Comparison of ENCODE assay signal across 13 mouse cellular contexts in the genomic region with DNA sequence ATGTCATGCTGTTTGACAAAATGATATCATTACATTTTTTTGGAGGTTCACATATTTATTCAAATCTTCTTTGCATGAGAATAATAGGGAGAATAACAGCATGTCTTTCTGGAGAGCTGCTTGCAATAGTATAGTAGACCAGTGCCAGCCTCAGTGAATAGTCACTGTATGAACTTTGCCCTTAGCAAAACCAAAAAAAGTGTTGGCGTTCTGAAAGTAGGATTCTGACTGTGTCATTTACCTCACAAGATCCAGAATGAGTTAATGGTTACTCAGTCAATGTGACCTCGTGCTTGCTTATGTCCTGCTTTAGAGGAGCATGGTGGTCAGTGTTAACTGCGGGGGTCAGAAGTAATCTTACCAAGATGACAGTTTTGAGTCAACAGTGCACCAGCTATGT.
"Had no signal": no experiment of that assay in that cellular context is flagged by ENCODE, and none has a peak within 500 bp of the region (broad histone marks: within the 10 kb centered on the region; RNA-seq: fewer than 3 reads in every experiment).

No protein-coding gene starts in this region.

- H3K4me1 ChIP-seq: limb, embryonic 13.5 days; midbrain, embryonic 10.5 days; neural tube, embryonic 15.5 days had no signal

- H3K27me3 ChIP-seq: limb, embryonic 13.5 days; neural tube, embryonic 15.5 days had no signal

- H3K27ac ChIP-seq: hindbrain, postnatal 0 days; limb, embryonic 13.5 days; liver, embryonic 14.5 days; midbrain, embryonic 10.5 days; neural tube, embryonic 15.5 days had no signal

- ATAC-seq: hindbrain, postnatal 0 days had no signal

- H3K9ac ChIP-seq: limb, embryonic 13.5 days; liver, embryonic 14.5 days; lung, embryonic 14.5 days; neural tube, embryonic 15.5 days had no signal

- H3K9me3 ChIP-seq: limb, embryonic 13.5 days; midbrain, embryonic 10.5 days; neural tube, embryonic 15.5 days had no signal

- H3K4me2 ChIP-seq: limb, embryonic 13.5 days; lung, embryonic 14.5 days; neural tube, embryonic 15.5 days had no signal

- H3K4me3 ChIP-seq: limb, embryonic 13.5 days; midbrain, embryonic 10.5 days; myocyte; neural tube, embryonic 15.5 days had no signal

- DNase-seq: left cerebral cortex, postnatal 4 days; lung, postnatal 10 days; lung, postnatal 4 days; midbrain, embryonic 14.5 days; right cerebral cortex, adult 18-20 months; right cerebral cortex, postnatal 25 days had no signal
